Mouse (Mus musculus): ENCODE data around the gene Nod1.

Nod1 gene

GRCm38 (mm10) chr6:54941149-54941548 is 31.3 kb downstream of the Nod1 start:
- in situ Hi-C loops (cut with MboI, MseI), result no loop called here

GRCm38 (mm10) chr6:54940126-54940525 is 32.3 kb downstream of the Nod1 start:
- in situ Hi-C loops (cut with MboI, MseI), result no loop called here

GRCm38 (mm10) chr6:54939631-54940030 is 32.8 kb downstream of the Nod1 start:
- in situ Hi-C loops (cut with MboI, MseI), result no loop called here

- in situ Hi-C loops (cut with MboI, MseI), result no loop called here
Observed at GRCm38 (mm10) chr6:54936496-54936895, 35.9 kb downstream of the Nod1 start.

GRCm38 (mm10) chr6:54934930-54935329 is 37.5 kb downstream of the Nod1 start:
- in situ Hi-C loops (cut with MboI, MseI), result no loop called here

- in situ Hi-C loops (cut with MboI, MseI), result no loop called here
Observed at GRCm38 (mm10) chr6:54934313-54934712, 38.1 kb downstream of the Nod1 start.

- in situ Hi-C loops (cut with MboI, MseI), result no loop called here
Observed at GRCm38 (mm10) chr6:54933866-54934265, 38.5 kb downstream of the Nod1 start.

- in situ Hi-C loops (cut with MboI, MseI), result no loop called here
Observed at GRCm38 (mm10) chr6:54933216-54933615, 39.2 kb downstream of the Nod1 start.

GRCm38 (mm10) chr6:54932526-54932925 is 39.9 kb downstream of the Nod1 start:
- in situ Hi-C loops (cut with MboI, MseI), result no loop called here

- in situ Hi-C loops (cut with MboI, MseI), result no loop called here
Observed at GRCm38 (mm10) chr6:54931641-54932040, 40.8 kb downstream of the Nod1 start.

- in situ Hi-C loops (cut with MboI, MseI), result no loop called here
Observed at GRCm38 (mm10) chr6:54927946-54928345, 44.5 kb downstream of the Nod1 start.

GRCm38 (mm10) chr6:54926899-54927298 is 45.5 kb downstream of the Nod1 start:
- in situ Hi-C loops (cut with MboI, MseI), result no loop called here

- in situ Hi-C loops (cut with MboI, MseI), result no loop called here
Observed at GRCm38 (mm10) chr6:54925736-54926440, 46.5 kb downstream of the Nod1 start.

GRCm38 (mm10) chr6:54924538-54924937 is 47.9 kb downstream of the Nod1 start:
- in situ Hi-C loops (cut with MboI, MseI), result loop anchor here (5.0 kb wide), 2 partner anchors 53 to 253 kb away; partner anchors contain the start of gene Inmt

- in situ Hi-C loops (cut with MboI, MseI), result no loop called here
Observed at GRCm38 (mm10) chr6:54918521-54918920, 53.9 kb downstream of the Nod1 start.

- in situ Hi-C loops (cut with MboI, MseI), result no loop called here
Observed at GRCm38 (mm10) chr6:54917523-54917922, 54.9 kb downstream of the Nod1 start.

- in situ Hi-C loops (cut with MboI, MseI), result no loop called here
Observed at GRCm38 (mm10) chr6:54916941-54917340, 55.5 kb downstream of the Nod1 start.

GRCm38 (mm10) chr6:54916163-54916562 is 56.2 kb downstream of the Nod1 start:
- in situ Hi-C loops (cut with MboI, MseI), result no loop called here

GRCm38 (mm10) chr6:54914977-54915376 is 57.4 kb downstream of the Nod1 start:
- in situ Hi-C loops (cut with MboI, MseI), result no loop called here

GRCm38 (mm10) chr6:54906053-54907040 is 66.1 kb downstream of the Nod1 start:
- in situ Hi-C loops (cut with MboI, MseI), result no loop called here

- in situ Hi-C loops (cut with MboI, MseI), result no loop called here
Observed at GRCm38 (mm10) chr6:54902547-54902946, 69.9 kb downstream of the Nod1 start.

GRCm38 (mm10) chr6:54900256-54900655 is 72.2 kb downstream of the Nod1 start:
- in situ Hi-C loops (cut with MboI, MseI), result no loop called here
